Mouse (Mus musculus) right cerebral cortex, postnatal 36 days (tissue): ENCODE data around the gene Inf2.

Experiments used
- DNase-seq, 2 experiments: peaks; one replicate each; pipeline ENCODE4 v3.0.0; 2022; ENCODE audit warnings: low spot score in 2 of 2, mixed read lengths in 1 of 2

Gene Inf2

DNA sequence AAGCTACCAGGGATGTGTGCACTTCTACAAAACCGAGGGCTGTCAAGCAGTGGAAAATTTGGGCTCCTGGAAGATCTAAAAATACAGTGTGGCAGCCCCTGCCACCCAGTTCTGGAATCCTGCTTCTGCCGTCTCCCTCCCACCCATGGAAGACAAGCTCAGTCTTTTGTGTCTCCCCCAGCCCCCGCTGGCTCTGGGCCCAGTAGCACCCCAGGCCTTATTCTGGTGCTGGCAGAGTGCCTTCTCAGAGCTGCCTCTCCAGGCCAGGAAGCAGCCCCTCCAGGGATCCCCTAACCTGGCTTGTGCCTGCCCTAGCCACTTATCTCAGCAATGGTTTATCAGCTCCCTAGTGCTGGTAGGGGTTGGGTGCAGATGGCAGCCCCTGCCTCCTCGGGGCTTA lies 6.4 kb downstream of the Inf2 start:
- DNase-seq, result peak; percentile 71 to 74

DNA sequence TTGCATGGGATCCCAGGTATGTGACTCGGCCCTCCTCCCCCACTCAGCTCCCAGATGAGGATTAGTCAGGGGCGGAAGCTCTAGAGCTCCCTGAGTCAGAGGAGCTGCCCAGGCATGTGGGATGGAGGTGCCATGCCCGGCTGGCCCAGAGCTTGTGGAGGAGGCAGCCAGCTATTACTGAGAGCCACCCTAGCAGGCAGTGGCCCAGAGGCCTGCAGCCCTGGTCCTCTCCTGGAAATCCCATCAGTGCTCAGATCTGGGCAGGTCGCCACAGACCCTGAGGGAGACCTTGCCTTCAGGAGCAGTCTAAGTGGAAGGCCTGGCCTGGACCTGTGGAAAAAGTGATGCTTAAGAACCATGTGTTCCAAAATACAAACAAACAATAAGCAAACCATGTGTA lies 7.0 kb downstream of the Inf2 start:
- no peak for DNase-seq

DNA sequence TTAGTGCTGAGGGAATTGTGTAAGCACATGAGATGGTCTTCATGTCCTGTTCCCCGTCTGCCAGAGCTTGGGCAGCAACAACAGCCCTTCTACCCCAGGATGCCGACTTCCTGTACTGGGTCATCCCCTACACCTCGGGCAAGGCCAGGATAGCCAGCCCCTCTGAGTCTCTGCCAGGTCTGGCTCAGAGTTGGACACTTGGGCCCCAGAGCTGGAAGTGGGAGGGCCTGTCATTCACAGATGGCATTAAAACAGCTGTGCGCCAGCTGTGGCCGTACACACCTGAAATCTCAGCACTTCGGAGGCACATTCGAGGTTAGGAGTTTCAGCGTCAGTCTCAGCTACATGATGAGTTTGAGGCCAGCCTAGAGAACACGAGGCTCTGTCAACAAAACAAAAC lies 7.9 kb downstream of the Inf2 start:
- DNase-seq, result no peak

DNA sequence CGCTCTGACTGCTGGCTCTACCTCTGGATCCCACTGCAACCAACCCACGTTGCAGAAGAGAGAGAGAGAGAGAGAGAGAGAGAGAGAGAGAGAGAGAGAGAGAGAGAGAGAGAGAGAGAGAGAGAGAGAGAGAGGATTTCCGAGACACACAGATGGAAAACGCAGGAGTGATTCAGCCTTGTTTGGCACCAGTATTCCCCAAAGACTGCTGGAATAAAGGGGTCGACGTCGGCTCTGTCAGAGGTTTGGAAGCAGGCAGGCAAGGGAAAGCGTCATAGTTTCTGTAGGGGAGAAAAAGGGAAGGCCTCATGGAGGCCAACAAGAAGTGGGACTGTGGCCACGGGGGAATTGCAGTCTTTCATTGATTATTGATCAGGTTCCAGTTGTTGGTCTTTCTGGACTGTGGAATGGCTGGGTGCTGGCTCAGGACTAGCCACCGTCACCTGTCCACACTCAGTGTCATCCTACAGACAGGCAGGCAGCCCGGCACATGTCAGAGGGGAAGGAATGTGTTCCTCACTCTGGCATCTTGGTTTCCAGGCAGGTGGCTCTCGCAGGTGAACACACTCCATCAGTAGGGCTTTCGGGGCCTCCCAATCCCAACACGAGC lies 8.4 kb downstream of the Inf2 start:
- no peak for DNase-seq

DNA sequence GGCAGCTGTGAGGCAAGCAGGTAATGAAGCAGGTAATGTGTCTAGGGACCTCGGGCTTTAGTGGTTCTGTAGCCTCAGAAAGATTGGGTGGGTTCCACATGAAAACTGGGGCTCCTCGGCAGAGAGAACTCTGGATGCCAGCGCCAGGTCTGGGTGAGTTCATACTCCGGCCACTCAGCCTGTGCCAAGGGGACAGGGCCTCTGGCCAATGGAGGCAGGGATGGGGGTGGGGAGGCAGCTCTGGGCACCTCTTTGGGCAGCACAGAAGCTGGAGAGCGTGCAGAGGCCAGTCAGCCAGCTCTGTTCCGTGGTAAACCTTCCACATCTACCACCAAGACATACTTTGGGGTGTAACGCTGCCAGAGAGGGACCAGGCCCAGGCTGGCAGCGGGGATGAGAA lies 9.0 kb downstream of the Inf2 start:
- no peak for DNase-seq

DNA sequence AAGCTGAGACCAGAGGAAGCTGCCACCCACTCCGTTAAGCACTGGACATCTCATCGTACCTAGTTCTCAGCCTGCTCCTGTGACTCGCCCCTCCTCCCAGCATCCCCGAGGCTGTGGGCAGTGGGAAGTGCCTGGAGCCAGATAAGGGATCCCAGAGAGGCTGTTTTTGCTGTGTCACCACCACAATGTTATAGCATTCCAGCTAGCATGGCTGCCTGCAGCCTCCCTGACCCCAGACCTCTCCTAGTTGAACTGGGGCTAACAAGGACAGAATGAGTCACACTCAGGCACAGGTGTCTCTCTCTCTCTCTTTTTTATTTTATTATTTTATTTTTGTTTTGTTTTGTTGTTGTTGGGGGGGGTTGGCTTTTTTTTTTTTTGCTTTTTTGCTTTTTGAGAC lies 10.6 kb downstream of the Inf2 start:
- DNase-seq, result no peak

DNA sequence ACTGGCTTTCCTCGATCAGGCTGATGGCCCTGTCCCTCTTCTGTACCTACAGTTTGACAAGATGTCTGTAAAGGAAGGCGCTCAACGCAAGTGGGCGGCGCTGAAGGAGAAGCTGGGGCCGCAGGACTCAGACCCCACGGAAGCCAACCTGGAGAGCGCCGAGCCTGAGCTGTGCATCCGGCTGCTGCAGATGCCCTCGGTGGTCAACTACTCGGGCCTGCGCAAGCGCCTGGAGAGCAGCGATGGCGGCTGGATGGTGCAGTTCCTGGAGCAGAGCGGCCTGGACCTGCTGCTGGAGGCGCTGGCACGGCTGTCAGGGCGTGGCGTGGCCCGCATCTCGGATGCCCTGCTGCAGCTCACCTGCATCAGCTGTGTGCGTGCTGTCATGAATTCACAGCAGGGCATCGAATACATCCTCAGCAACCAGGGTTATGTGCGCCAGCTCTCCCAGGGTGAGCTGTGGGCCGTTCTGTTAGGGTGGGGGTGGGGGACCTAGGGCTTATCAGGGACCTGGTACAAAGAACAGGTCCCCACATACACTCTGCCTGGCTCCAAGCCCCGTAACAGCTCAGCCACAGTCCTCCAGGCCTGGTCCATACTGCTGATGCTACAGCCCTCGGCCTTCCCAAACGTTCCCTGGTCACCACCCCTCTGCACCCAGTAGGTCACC lies 11.5 kb downstream of the Inf2 start:
- no peak for DNase-seq

DNA sequence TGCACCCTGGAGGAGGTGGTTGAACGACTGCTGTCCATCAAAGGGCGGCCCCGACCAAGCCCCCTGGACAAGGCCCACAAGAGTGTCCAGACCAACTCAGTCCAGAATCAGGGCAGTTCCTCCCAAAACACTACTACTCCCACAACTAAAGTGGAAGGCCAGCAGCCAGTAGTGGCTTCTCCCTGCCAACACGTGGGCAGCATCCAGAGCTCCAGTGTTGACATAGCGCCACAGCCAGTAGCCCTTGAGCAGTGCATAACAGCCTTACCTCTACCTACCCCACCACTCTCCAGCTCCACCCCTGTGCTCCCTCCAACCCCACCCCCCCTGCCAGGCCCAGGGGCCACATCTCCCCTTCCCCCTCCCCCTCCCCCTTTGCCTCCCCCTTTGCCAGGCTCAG lies 15.4 kb downstream of the Inf2 start:
- DNase-seq, result no peak

DNA sequence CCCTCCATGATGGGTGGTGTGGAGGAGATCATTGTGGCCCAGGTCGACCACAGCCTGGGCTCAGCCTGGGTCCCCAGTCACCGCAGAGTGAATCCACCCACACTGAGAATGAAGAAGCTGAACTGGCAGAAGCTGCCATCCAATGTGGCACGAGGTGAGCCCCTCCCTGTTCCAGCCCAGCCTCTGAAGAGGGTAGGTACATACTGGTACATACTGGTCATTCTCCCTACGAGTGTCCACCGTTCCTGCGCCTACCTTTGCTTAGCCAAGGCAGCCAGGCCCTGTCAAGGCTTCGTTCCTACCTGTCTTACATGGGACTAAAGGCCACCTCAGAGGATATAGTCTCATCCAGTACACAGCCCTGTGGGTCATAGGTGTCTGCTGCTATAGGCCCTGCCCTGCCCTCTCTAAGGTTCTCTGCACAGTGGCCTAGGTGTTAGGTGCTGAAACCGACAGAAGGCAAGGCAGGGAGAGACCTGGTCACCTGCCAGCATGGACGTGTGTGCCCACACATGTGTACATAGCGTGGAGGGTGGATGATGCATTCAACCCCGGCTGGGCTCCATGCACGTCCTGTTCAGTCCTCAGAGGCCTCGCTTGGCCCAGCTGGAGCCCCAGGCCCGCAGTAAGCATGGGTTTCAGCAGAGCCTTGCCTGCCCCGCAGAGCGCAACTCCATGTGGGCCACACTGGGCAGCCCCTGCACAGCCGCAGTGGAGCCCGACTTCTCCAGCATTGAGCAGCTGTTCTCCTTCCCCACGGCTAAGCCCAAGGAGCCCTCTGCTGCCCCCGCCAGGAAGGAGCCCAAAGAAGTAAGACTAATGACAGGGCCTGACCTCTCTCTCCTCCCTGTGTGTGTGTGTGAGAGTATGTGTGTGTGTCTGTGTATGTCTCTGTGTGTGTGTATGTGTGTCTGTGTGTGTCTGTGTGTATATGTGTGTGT lies 16.4 kb downstream of the Inf2 start:
- DNase-seq, result no peak

DNA sequence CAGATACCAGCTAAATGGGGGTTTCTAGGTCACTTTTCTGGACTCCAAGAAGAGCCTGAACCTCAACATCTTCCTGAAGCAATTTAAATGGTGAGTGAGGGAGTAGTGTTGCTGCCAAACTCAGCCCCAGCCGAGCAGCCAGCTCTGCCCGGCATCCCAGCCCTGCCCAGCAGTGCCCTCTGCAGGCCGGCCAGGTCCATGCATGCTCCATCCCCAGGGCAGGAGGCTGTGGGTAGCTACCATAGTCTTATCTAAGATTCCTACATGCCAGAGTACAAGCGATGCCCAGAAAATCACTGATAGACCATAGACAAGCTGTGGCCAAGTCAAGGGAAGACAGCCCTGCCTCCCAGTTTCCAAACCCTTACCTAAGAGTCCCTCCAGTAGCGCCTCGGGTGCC lies 17.2 kb downstream of the Inf2 start:
- DNase-seq, result peak in 1 of 2 experiments; percentile 58

DNA sequence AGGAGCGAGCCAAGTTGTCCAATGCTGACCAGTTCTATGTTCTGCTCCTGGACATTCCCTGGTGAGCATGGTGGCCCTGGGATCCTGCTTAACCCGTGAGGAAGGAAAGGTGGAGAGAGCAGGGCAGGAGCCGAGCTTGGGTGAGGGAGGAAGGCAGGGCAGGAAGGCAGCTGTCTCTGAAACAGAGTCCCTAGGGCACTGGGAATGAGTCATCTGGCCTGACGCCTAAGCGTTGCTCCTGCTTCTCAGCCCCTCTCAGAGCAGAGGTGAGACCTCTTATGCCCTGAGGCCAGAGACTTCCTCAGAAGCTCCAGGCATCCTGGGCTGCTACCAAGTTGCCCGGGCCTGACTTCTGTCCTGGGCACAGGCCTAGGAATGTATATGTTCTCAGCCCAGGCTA lies 18.4 kb downstream of the Inf2 start:
- DNase-seq, result no peak

DNA sequence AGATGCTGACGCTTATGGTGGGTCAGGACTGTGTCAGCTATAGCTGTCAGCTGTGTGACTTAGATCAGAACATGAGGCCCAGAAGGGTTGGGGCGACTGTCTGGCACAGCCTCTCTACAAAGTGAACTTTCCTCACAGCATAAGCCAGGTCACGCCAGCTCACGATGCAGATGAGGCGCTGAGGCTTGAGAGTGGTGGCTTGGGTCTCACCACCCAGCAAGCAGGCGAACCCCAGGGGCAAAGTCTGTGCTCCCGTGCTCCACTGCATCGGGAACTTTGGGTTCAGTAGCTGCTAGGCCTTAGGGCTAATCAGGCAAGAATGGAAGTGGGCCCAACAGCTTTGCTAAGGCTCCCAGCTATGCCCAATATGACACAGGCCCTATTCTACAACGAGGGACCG lies 20.4 kb downstream of the Inf2 start:
- DNase-seq, result no peak

DNA sequence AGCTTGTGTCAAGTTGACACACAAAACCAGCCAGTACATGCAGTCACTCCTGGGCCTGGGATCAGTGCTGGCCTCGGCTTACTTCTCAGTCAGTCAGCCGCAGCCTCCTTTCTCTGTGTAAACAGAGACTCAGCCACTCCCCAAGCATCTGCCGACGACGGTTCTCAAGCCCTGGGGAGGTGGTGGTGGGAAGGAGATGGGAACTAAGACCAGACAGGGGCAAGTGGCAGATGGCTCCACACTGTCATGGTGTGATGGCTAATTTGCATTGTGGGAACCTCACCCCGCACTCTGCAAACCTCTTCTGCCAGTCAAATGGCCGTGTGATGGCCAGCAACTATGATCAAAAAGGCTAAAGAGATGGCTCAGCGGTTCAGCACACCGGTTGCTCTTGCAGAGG lies 28.1 kb downstream of the Inf2 start:
- no peak for DNase-seq

DNA sequence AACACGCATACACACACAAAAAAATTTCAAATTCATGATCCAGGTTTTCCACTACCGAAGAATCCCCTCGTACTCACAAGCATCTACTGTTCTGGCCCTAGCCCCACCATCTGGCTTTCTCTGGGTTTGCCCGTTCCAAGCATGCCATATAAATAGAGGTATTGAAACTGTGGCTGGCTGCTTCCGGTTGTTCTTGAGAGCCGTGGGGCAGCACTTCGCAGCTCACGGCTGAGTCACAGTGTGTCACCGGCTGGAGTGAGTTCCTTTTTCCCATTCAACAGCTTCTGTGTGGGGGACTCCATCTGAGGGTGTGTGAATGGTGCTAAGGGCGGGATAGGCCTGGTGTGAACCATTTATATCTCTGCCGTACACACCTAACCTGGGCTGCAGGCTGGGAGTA lies 28.6 kb downstream of the Inf2 start:
- DNase-seq, result peak; percentile 83 to 86

DNA sequence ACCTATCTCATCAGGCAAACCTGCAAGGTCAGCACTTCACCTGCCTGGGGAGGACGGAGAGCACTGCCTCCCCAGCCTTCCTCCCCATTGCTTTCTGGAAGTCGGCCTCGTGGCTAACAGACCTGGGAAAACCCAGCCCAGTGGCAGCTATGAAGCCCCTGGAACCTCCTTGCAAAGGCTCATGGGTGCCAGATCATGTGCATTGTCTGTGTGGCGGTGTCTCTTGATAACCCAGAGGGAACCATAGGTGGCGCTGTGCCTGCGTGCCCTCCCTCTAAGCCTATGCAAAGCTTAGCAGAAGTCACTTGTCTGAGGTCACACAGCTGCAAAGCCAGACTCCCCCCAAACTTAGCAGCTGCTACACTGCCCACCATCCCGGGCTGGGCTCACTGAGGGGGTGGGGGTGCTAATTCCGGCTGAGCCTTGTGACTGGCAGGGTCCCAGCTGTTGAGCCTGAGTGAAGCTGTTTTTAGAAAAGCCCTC lies 29.4 kb downstream of the Inf2 start:
- DNase-seq, result peak; percentile 54 to 71

DNA sequence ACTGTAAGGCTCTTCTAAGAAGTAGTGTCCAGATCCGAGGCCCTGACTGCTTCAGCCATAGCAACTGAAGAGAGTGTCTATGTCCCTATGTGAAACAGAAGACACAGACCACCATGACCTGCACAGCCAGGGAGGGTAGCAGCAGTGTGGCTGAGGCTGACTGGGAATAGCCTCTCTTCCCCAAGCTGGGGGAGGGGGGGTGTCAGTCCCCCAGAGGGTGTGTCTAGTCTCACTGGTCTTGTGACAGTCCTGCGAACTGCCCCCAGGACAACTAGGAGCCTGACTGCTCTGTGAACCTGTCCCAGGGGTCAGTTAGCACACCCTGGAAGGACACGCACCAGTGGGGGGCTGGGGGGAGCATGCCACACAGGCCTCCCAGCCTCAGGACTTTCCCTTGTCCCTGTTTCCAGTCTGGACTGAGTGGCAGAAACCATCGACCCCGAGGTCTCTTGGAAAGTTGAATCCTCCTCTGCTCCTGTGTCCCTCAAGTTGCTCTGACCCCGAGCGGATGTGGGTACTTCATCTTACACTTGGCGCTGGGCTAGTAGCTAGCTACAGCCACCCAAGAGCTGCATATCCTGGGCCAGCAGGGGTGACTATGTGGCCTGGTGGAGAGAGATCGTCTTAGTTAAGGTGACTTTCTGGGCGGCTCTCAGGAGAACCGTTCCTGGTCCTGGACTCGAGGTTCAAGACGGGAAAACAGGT lies 30.5 kb downstream of the Inf2 start:
- no peak for DNase-seq

DNA sequence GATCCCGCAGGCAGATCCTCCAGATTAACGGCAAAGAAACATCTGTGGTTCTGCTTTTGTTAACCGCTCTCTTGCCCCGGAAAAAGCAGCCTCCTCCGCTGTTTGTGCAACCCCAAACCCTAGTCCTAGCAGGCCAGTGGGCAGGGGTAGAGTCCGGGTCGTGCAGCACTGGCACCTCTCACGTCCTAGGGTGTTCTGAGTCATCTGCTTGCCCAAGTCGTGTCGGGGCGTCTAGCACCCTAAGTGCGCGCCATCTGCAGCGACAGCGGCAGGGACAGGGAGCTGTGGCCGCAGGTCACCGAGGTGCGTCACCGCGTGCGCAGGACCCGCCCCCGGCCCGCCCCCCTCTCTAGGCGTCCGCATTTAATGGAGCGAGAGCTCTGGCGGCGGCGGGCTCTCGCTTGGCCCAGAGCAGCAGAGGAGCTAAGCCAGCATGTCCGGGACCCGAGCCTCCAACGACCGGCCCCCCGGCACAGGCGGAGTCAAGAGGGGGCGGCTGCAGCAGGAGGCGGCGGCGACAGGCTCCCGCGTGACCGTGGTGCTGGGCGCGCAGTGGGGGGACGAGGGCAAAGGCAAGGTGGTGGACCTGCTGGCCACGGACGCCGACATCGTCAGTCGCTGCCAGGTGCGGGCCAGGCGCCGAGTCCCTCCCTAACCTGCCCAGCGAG lies 31.2 kb downstream of the Inf2 start, which contains the start of gene Adssl1:
TSS of gene Adssl1 (plus strand) at position 360 of the 668 bp plus-strand sequence.
- DNase-seq, result no peak

DNA sequence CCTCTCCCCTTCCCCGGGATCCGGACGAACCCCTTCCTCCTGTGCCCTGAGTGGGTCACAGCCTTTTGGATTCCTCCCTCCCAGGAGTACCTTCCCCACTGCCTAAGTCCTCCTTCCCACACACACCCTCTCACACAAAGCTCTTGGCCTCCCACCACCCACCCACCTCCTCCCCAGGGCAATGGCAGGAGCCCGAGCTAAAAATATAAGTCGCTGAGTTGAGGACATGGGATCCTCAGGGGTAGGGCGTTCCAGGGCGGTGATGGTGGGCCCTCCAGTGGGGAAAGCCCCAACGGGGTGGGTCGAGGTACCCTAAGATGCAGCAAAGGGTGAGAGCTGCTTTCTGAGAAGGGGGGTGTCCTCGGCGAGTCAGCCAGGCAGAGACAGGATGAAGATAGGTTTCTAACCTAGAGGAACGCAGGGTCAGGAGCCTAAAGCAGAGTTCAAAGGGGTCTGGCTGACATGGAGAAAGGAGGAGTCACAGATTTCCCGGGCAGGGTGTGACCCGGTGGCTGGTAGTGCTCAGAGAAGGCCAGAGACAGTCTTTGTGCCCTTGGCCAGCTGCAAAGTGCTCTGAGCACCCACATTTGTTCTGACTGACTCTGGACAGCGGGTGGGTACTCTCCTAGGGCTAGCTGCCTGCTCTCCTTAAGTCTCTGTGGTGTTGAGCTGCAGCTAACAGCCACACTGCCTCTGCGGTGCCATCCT lies 31.9 kb downstream of the Inf2 start:
- DNase-seq, result no peak

DNA sequence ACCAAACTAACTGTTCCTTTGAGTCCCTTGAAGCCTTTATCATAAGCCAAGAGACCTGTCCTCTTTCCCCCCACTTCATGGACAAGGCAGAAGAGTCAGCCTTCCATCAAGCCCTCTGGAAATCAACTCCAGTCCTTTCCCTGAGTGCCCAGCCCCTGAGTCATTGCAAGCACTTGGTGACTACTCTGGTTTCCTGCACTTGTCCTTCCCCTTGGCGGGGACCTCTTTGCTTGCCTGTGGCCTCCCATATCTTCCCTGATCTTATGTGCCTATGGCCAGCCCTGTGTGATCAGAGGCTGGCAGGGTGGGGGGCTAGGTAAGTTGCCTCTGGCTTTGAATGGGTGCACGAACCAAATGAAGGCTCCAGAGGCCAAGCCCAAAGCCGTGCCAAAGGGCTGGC lies 33.3 kb downstream of the Inf2 start:
- DNase-seq, result no peak

DNA sequence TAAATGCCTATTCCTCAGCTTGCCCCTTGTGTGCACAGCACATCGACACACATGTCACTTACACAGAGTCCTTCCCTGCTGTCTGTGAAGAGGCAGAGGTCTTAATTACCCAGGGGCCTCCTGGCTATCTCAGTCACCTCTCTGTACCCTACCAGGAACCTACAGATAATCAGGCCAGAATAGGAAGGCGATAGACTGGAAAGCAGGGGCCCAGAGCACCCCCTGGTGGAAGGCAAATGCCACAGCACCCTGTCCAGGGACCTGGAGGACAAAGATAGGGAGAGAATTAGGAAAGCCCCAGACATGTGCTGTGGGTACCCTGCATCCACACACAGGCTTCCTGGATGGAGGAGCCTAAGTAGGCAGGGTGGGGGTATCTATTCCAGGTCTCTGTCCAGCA lies 35.2 kb downstream of the Inf2 start:
- no peak for DNase-seq

DNA sequence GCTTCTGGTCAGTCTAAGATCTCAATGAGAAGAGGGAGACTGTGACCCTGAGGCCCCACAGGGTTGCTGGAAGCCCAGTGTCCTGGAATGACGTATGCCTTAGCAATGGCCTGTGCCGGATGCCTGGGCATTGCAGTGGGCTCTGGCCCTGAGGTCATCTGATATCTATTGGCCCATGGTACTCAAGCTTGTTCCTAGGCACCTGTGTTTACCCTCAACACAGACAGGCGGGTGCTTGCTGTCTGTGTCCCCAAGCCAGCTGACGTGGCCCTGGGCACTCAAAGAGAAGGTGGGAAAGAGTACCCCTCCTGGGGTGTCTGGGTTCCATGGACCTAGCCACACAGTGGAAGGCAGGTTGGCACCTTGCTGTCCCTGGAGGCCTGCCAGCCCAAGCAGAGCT lies 37.1 kb downstream of the Inf2 start:
- no peak for DNase-seq
